Mouse (Mus musculus): ENCODE measurements around the gene Ccdc59.
A peak's percentile ranks its signal among the peaks of the same experiment; 100 is the strongest.

Gene Ccdc59

GRCm38 (mm10) chr10:105840928-105841888, at the start of gene Ccdc59, which contains the start of gene Mettl25:
Gene Ccdc59, plus strand, starts transcription at chr10:105841067.
Gene Mettl25, minus strand, starts transcription at chr10:105841380.
- DNase-seq (ENCODE audit: low spot score in 2 of 2), result peak; percentile 95 to 97

GRCm38 (mm10) chr10:105793776-105794552, 46.9 kb upstream of the Ccdc59 start:
- DNase-seq (ENCODE audit: low spot score in 2 of 2), result no peak

- DNase-seq (ENCODE audit: low spot score in 2 of 2), result no peak
Observed at GRCm38 (mm10) chr10:105797250-105797924, 43.5 kb upstream of the Ccdc59 start.

GRCm38 (mm10) chr10:105801147-105801546, 39.7 kb upstream of the Ccdc59 start:
- DNase-seq (ENCODE audit: low spot score in 2 of 2), result no peak

GRCm38 (mm10) chr10:105802132-105802531, 38.7 kb upstream of the Ccdc59 start:
- DNase-seq (ENCODE audit: low spot score in 2 of 2), result no peak

GRCm38 (mm10) chr10:105803461-105803860, 37.4 kb upstream of the Ccdc59 start:
- DNase-seq (ENCODE audit: low spot score in 2 of 2), result no peak

- DNase-seq (ENCODE audit: low spot score in 2 of 2), result no peak
Observed at GRCm38 (mm10) chr10:105806259-105807010, 34.4 kb upstream of the Ccdc59 start.

GRCm38 (mm10) chr10:105834627-105835228, 6.1 kb upstream of the Ccdc59 start:
- no peak for DNase-seq (ENCODE audit: low spot score in 2 of 2)

GRCm38 (mm10) chr10:105842574-105842973, 1.7 kb downstream of the Ccdc59 start:
- DNase-seq (ENCODE audit: low spot score in 2 of 2), result no peak

GRCm38 (mm10) chr10:105850286-105850685, 9.4 kb downstream of the Ccdc59 start:
- DNase-seq (ENCODE audit: low spot score in 2 of 2), result no peak

GRCm38 (mm10) chr10:105851136-105851535, 10.3 kb downstream of the Ccdc59 start:
- no peak for DNase-seq (ENCODE audit: low spot score in 2 of 2)

GRCm38 (mm10) chr10:105867312-105867711, 26.4 kb downstream of the Ccdc59 start:
- DNase-seq (ENCODE audit: low spot score in 2 of 2), result no peak
